Mouse (Mus musculus) small intestine, adult 2 months (tissue): ENCODE measurements around the gene Erfe.

Experiments used
- CTCF ChIP-seq: fragments of 200-500 bp; IDR thresholded peaks from 2 replicates; pipeline ENCODE4 v1.5.1; 2012; ENCODE audit warnings: low read depth, mild to moderate bottlenecking, control low read depth, inconsistent platforms, low read length, moderate library complexity, mixed read lengths; ENCODE audit not compliant: insufficient replicate concordance, insufficient read length; ENCODE audit errors: extremely low read depth
- POLR2A ChIP-seq: fragments of 200-500 bp; IDR thresholded peaks from 2 replicates; pipeline ENCODE4 v1.6.1; 2012; ENCODE audit warnings: low read depth, mild to moderate bottlenecking, control low read depth, inconsistent platforms, low read length, moderate library complexity

DNA sequence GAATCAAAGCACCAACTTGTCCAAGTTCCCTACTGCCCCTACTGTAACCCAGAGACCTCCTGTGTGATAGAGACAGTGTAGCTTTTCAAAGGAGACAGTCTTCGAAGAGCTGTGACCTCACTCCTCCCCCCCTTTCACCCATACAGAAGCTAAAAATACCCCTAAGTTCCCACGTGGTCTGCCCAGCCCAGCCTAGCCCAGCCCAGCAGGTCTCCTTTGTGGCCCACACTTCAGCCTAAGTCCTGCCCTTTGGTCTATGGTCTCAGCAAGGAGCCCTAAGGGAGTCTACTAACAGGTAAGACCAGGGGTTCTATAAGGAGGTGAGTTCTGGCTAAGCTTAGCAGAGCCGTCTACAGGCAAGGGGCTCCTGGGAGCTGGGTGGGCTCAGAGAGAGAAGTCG lies 15.4 kb upstream of the Erfe start, which contains the start of gene Klhl30:
- TF ChIP-seq POLR2A, result no peak
- no peak for TF ChIP-seq CTCF
